Comparison of ENCODE assay signal across 20 mouse cellular contexts in genomic region chr7:24537591-24537990, GRCm38 (mm10). TPM values are rescaled to one million over a fixed set of nuclear protein-coding genes. Genes with fewer than 3 reads are reported as not detected.
A peak's percentile ranks its signal among the peaks of the same experiment; 100 is the strongest.
DNase-seq lines count a peak whose midpoint lies in the region; ATAC-seq and TF ChIP-seq lines count a peak whose summit lies in the region.
"Had no signal": no experiment of that assay in that cellular context is flagged by ENCODE, and none has a peak within 500 bp of the region (broad histone marks: within the 10 kb centered on the region; RNA-seq: fewer than 3 reads in every experiment).

No protein-coding gene starts in this region.

- TF ChIP-seq CTCF in cerebellum, adult 2 months (IDR thresholded peaks at IDR 0.05; ENCODE audit: borderline replicate concordance, insufficient read depth, low read depth, low read length): no peak; the same call in 1 of the 2 replicates

- peak overlapping the region; percentile 55 for H3K4me3 ChIP-seq in megakaryocyte, embryonic 14.5 days (replicated peaks)
- H3K4me3 ChIP-seq in cerebellum, adult 2 months (replicated peaks; ENCODE audit: insufficient read depth, low read depth, low read length): no peak overlapping the region
- H3K4me3 ChIP-seq in myocyte: no peak overlapping the region
- H3K4me3 ChIP-seq: heart, embryonic 15.5 days; hindbrain, embryonic 15.5 days; limb, embryonic 10.5 days; liver, embryonic 13.5 days had no signal

- 11% methylated on average over 5 of the region's 5 CpGs for WGBS in cerebellum, adult 2 months

- H3K79me2 ChIP-seq in myocyte (ENCODE audit: control insufficient read depth, insufficient read depth): no peaks in the 10 kb centered on the region

- peaks cover 12% of the 10 kb centered on the region for H3K27me3 ChIP-seq in megakaryocyte, embryonic 14.5 days (replicated peaks)
- no peaks in the 10 kb centered on the region for H3K27me3 ChIP-seq in cerebellum, adult 2 months (ENCODE audit: control insufficient read depth, insufficient read depth, low read length)
- no peaks in the 10 kb centered on the region for H3K27me3 ChIP-seq in myocyte (ENCODE audit: control insufficient read depth, insufficient read depth, insufficient read length)
- H3K27me3 ChIP-seq: heart, embryonic 15.5 days; hindbrain, embryonic 15.5 days; liver, embryonic 13.5 days had no signal

- H3K27ac ChIP-seq in cerebellum, adult 2 months (ENCODE audit: insufficient read depth, low read length): peak overlapping the region; percentile 16
- H3K27ac ChIP-seq: heart, embryonic 15.5 days; hindbrain, embryonic 15.5 days; limb, embryonic 10.5 days; liver, embryonic 13.5 days had no signal

- no peaks in the 10 kb centered on the region for H3K9me3 ChIP-seq in megakaryocyte, embryonic 14.5 days
- H3K9me3 ChIP-seq: heart, embryonic 15.5 days; hindbrain, embryonic 15.5 days; limb, embryonic 10.5 days; liver, embryonic 13.5 days had no signal

- peak; percentile 36 for DNase-seq in gastrocnemius, postnatal 10 days
- no peak for DNase-seq in gastrocnemius, postnatal 25 days
- peak; percentile 82 to 88 for DNase-seq in cerebellum, adult 2 months
- DNase-seq in urinary bladder, postnatal 25 days (ENCODE audit: low spot score): no peak
- no peak for DNase-seq in frontal cortex, adult 2 months (ENCODE audit: extremely low spot score in 1 of 2, low spot score in 1 of 2)
- DNase-seq: forebrain, postnatal 0 days; liver, embryonic 13.5 days had no signal

- peaks cover 7% of the 10 kb centered on the region for H3K4me1 ChIP-seq in megakaryocyte, embryonic 14.5 days
- H3K4me1 ChIP-seq in cerebellum, adult 2 months (ENCODE audit: control insufficient read depth, insufficient read depth, low read length): peaks cover 23% of the 10 kb centered on the region

- no peak overlapping the region for H3ac ChIP-seq in myocyte (ENCODE audit: control insufficient read depth, insufficient read length)

- no peak for ATAC-seq in megakaryocyte, adult 5-6 weeks (ENCODE audit: poor library complexity, severe bottlenecking)
- ATAC-seq: forebrain, postnatal 0 days; lung, postnatal 0 days had no signal

- no peak for TF ChIP-seq POLR2A in cerebellum, adult 2 months (IDR thresholded peaks at IDR 0.05; ENCODE audit: borderline replicate concordance, insufficient read depth, low read length)
- peak; percentile 47 for TF ChIP-seq POLR2A in myocyte (IDR thresholded peaks at IDR 0.05; ENCODE audit: insufficient read length, low read depth)

- no peak overlapping the region for H3K4me2 ChIP-seq in myocyte (ENCODE audit: low read depth)
- H3K4me2 ChIP-seq: heart, embryonic 15.5 days; hindbrain, embryonic 15.5 days; liver, embryonic 13.5 days had no signal

- H3K36me3 ChIP-seq in megakaryocyte, embryonic 14.5 days (replicated peaks; ENCODE audit: low read length): peaks cover 37% of the 10 kb centered on the region
- no peaks in the 10 kb centered on the region for H3K36me3 ChIP-seq in myocyte (ENCODE audit: control insufficient read depth, insufficient read depth)

TF ChIP-seq in myocyte, 11 proteins besides CTCF, POLR2A, EP300 and RAD21:
- TF ChIP-seq USF1 (IDR thresholded peaks at IDR 0.05; ENCODE audit: low read depth) (no peak), SRF (IDR thresholded peaks at IDR 0.05; ENCODE audit: control insufficient read depth, insufficient read length, low read depth) (no peak), MYOG (IDR thresholded peaks at IDR 0.05; ENCODE audit: control insufficient read depth in 1 of 3, insufficient read depth in 1 of 3, insufficient read length in 2 of 3, low read depth in 2 of 3) (no peak), E2F4 (IDR thresholded peaks at IDR 0.05; ENCODE audit: insufficient read depth) (no peak), POLR2AphosphoS2 (IDR thresholded peaks at IDR 0.05; ENCODE audit: insufficient read length, low read depth) (peak; percentile 97)

RNA-seq across cellular contexts. Expression of gene Irgq, which starts 7.1 kb away (rescaled TPM):
- 10 to 100 TPM; 12.8 to 15.3 TPM for total RNA-seq in gastrocnemius, postnatal 10 days (2021)
- total RNA-seq in gastrocnemius, postnatal 25 days (2021): 10 to 100 TPM; 12.3 to 13.0 TPM
- polyA plus RNA-seq in megakaryocyte, embryonic 14.5 days (2012; ENCODE audit: insufficient read depth, low replicate concordance): 2.9 and 3.1 TPM in 2 replicates
- 2.4 and 2.7 TPM in 2 replicates for total RNA-seq in megakaryocyte, adult 5-6 weeks (2015)
- total RNA-seq in megakaryocyte, adult 5-6 weeks (2017): 2.4 and 2.5 TPM in 2 replicates
- polyA plus RNA-seq in cerebellum, adult 2 months (2012; rRNA removed): 37.0 and 38.3 TPM in 2 replicates
- polyA plus RNA-seq in myocyte (2012; fragmentation: generic; extraction: Trizol): 17.4 TPM
- 46.3 and 46.7 TPM in 2 replicates for polyA plus RNA-seq in frontal cortex, adult 2 months (2012; rRNA removed)

RNA-seq across cellular contexts. Expression of gene Pinlyp, which starts 8.3 kb away (rescaled TPM):
- not detected for total RNA-seq in gastrocnemius, postnatal 10 days (2021)
- not detected for total RNA-seq in gastrocnemius, postnatal 25 days (2021)
- not detected in 2 replicates for polyA plus RNA-seq in megakaryocyte, embryonic 14.5 days (2012; ENCODE audit: insufficient read depth, low replicate concordance)
- total RNA-seq in megakaryocyte, adult 5-6 weeks (2015): not detected in 2 replicates
- not detected in 2 replicates for total RNA-seq in megakaryocyte, adult 5-6 weeks (2017)
- polyA plus RNA-seq in cerebellum, adult 2 months (2012; rRNA removed): not detected in 2 replicates
- polyA plus RNA-seq in myocyte (2012; fragmentation: generic; extraction: Trizol): 0.17 TPM
- polyA plus RNA-seq in frontal cortex, adult 2 months (2012; rRNA removed): not detected in 2 replicates
- total RNA-seq: adrenal gland, postnatal 10 days; layer of hippocampus, adult 18-20 months; left cerebral cortex, adult 18-20 months; megakaryocyte-erythroid progenitor cell, adult 5-6 weeks had no signal
- polyA plus RNA-seq: embryonic facial prominence, embryonic 11.5 days; forebrain, postnatal 0 days; heart, embryonic 15.5 days; limb, embryonic 10.5 days; liver, embryonic 13.5 days had no signal

RNA-seq across cellular contexts. Expression of gene Xrcc1, which starts 8.5 kb away (rescaled TPM):
- 10 to 100 TPM; 22.5 to 26.3 TPM for total RNA-seq in gastrocnemius, postnatal 10 days (2021)
- 10 to 100 TPM; 15.8 to 17.5 TPM for total RNA-seq in gastrocnemius, postnatal 25 days (2021)
- 101 and 159 TPM in 2 replicates for polyA plus RNA-seq in megakaryocyte, embryonic 14.5 days (2012; ENCODE audit: insufficient read depth, low replicate concordance)
- 18.3 and 27.5 TPM in 2 replicates for total RNA-seq in megakaryocyte, adult 5-6 weeks (2015)
- 17.6 and 25.1 TPM in 2 replicates for total RNA-seq in megakaryocyte, adult 5-6 weeks (2017)
- polyA plus RNA-seq in cerebellum, adult 2 months (2012; rRNA removed): 46.2 and 51.3 TPM in 2 replicates
- polyA plus RNA-seq in myocyte (2012; fragmentation: generic; extraction: Trizol): 32.7 TPM
- polyA plus RNA-seq in frontal cortex, adult 2 months (2012; rRNA removed): 48.8 and 49.0 TPM in 2 replicates

RNA-seq across cellular contexts. Expression of gene AC161166.1, which starts 25.3 kb away (rescaled TPM):
- total RNA-seq in gastrocnemius, postnatal 10 days (2021): not detected
- not detected for total RNA-seq in gastrocnemius, postnatal 25 days (2021)
- not detected in 2 replicates for polyA plus RNA-seq in megakaryocyte, embryonic 14.5 days (2012; ENCODE audit: insufficient read depth, low replicate concordance)
- not detected in 2 replicates for total RNA-seq in megakaryocyte, adult 5-6 weeks (2015)
- total RNA-seq in megakaryocyte, adult 5-6 weeks (2017): not detected in 2 replicates
- not detected in 2 replicates for polyA plus RNA-seq in cerebellum, adult 2 months (2012; rRNA removed)
- polyA plus RNA-seq in myocyte (2012; fragmentation: generic; extraction: Trizol): 0.10 TPM
- not detected in 2 replicates for polyA plus RNA-seq in frontal cortex, adult 2 months (2012; rRNA removed)
- total RNA-seq: adrenal gland, postnatal 10 days; forebrain, postnatal 0 days; layer of hippocampus, adult 18-20 months; left cerebral cortex, adult 18-20 months; megakaryocyte-erythroid progenitor cell, adult 5-6 weeks had no signal
- polyA plus RNA-seq: liver, embryonic 13.5 days; urinary bladder, adult 2 months had no signal

RNA-seq across cellular contexts. Expression of gene Zfp428, which starts 30.8 kb away (rescaled TPM):
- total RNA-seq in gastrocnemius, postnatal 10 days (2021): 10 to 100 TPM; 11.4 to 11.6 TPM
- total RNA-seq in gastrocnemius, postnatal 25 days (2021): 1 to 10 TPM; 4.0 TPM
- 33.9 and 51.4 TPM in 2 replicates for polyA plus RNA-seq in megakaryocyte, embryonic 14.5 days (2012; ENCODE audit: insufficient read depth, low replicate concordance)
- 0.69 TPM in 1 of 2 replicates, not detected in the other for total RNA-seq in megakaryocyte, adult 5-6 weeks (2015)
- total RNA-seq in megakaryocyte, adult 5-6 weeks (2017): 0.40 TPM in 1 of 2 replicates, not detected in the other
- polyA plus RNA-seq in cerebellum, adult 2 months (2012; rRNA removed): 68.5 and 68.6 TPM in 2 replicates
- 30.0 TPM for polyA plus RNA-seq in myocyte (2012; fragmentation: generic; extraction: Trizol)
- polyA plus RNA-seq in frontal cortex, adult 2 months (2012; rRNA removed): 82.8 and 84.1 TPM in 2 replicates

Comparison
In these comparisons a context has a peak if more than half of its experiments do, and no peak if none do; other contexts are left out.
1. DNase-seq: peak in gastrocnemius, postnatal 10 days (single experiment) and cerebellum, adult 2 months (2 of 2); none in gastrocnemius, postnatal 25 days (single experiment), urinary bladder, postnatal 25 days (single experiment) and frontal cortex, adult 2 months (0 of 2).